Mouse (Mus musculus) lung, adult 2 months (tissue): ENCODE measurements around the gene Scaper.

Experiments
- CTCF ChIP-seq: fragments of 200-500 bp; IDR thresholded peaks from 2 replicates; pipeline ENCODE4 v1.5.1; 2011; ENCODE audit warnings: mild to moderate bottlenecking, low read length, control low read depth; ENCODE audit not compliant: insufficient read depth
- POLR2A ChIP-seq: fragments of 200-500 bp; IDR thresholded peaks from 2 replicates; pipeline ENCODE4 v1.6.1; 2011; ENCODE audit warnings: low read depth, mild to moderate bottlenecking, control low read depth, low read length, borderline replicate concordance; ENCODE audit errors: extremely low read depth

DNA sequence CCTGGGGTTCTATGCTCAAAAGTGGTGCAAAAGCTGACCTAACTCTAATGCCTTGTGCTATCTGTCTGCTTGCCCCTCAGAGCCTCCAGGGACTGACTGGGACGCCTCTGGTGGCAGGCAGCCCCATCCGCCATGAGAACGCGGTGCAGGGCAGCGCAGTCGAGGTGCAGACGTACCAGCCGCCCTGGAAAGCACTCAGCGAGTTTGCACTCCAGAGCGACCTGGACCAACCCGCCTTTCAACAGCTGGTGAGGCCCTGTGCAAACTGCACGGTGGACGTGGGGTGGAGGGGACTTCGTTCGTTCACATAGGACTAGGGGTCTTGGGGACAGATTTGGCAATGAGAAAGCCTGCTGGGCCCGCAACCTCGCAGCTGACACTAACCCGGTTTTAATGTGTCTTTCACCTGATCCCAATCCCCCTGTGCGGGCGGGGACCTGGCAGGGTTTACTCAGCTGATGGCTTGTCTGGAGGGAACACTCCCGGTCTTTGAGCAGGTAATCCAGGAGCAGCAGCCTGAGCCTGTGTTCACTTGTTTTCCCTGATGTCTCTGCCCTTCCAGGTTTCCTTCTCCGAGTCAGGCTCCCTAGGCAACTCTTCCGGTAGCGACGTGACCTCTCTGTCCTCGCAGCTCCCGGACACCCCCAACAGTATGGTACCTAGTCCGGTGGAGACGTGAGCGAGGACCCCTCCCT is 392.9 kb downstream of the Scaper start:
- TF ChIP-seq POLR2A (no peak), CTCF (no peak)
